Mouse (Mus musculus): ENCODE measurements at regions not wholly inside any gene's neighbourhood (a gene's known extent, or its start where the extent isn't known, plus 50 kb on each side); places are given as distances from the start of the nearest gene placed in this dataset.

- no peak for DNase-seq (ENCODE audit: low spot score in 2 of 2)
Observed at GRCm38 (mm10) chr3:131799774-131800173, 235.2 kb downstream of the Papss1 start.

GRCm38 (mm10) chr3:131801551-131801950 is 237.0 kb downstream of the Papss1 start:
- DNase-seq (ENCODE audit: low spot score in 2 of 2) = no peak

GRCm38 (mm10) chr3:131802841-131803240 is 238.3 kb downstream of the Papss1 start:
- no peak for DNase-seq (ENCODE audit: low spot score in 2 of 2)

GRCm38 (mm10) chr3:131808127-131808526 is 243.6 kb downstream of the Papss1 start:
- no peak for DNase-seq (ENCODE audit: low spot score in 2 of 2)

GRCm38 (mm10) chr3:131812968-131813367 is 248.4 kb downstream of the Papss1 start:
- no peak for DNase-seq (ENCODE audit: low spot score in 2 of 2)

- no peak for DNase-seq (ENCODE audit: low spot score in 2 of 2)
Observed at GRCm38 (mm10) chr3:131818806-131819205, 254.2 kb downstream of the Papss1 start.

GRCm38 (mm10) chr3:131857442-131857841 is 227.7 kb upstream of the Dkk2 start:
- no peak for DNase-seq (ENCODE audit: low spot score in 2 of 2)

- no peak for DNase-seq (ENCODE audit: low spot score in 2 of 2)
Observed at GRCm38 (mm10) chr3:131859083-131859482, 226.0 kb upstream of the Dkk2 start.

GRCm38 (mm10) chr3:131865106-131865505 is 220.0 kb upstream of the Dkk2 start:
- no peak for DNase-seq (ENCODE audit: low spot score in 2 of 2)

- no peak for DNase-seq (ENCODE audit: low spot score in 2 of 2)
Observed at GRCm38 (mm10) chr3:131867266-131867665, 217.8 kb upstream of the Dkk2 start.

- DNase-seq (ENCODE audit: low spot score in 2 of 2) = no peak
Observed at GRCm38 (mm10) chr3:131868219-131868964, 216.7 kb upstream of the Dkk2 start.

GRCm38 (mm10) chr3:131869306-131869705 is 215.8 kb upstream of the Dkk2 start:
- DNase-seq (ENCODE audit: low spot score in 2 of 2) = no peak

- no peak for DNase-seq (ENCODE audit: low spot score in 2 of 2)
Observed at GRCm38 (mm10) chr3:131882667-131883066, 202.4 kb upstream of the Dkk2 start.

GRCm38 (mm10) chr3:131886470-131886869 is 198.6 kb upstream of the Dkk2 start:
- DNase-seq (ENCODE audit: low spot score in 2 of 2) = peak in 1 of 2 experiments; percentile 9

GRCm38 (mm10) chr3:131886984-131887383 is 198.1 kb upstream of the Dkk2 start:
- DNase-seq (ENCODE audit: low spot score in 2 of 2) = no peak

GRCm38 (mm10) chr3:131887670-131888069 is 197.4 kb upstream of the Dkk2 start:
- DNase-seq (ENCODE audit: low spot score in 2 of 2) = no peak

- DNase-seq (ENCODE audit: low spot score in 2 of 2) = no peak
Observed at GRCm38 (mm10) chr3:131891941-131892340, 193.2 kb upstream of the Dkk2 start.

- DNase-seq (ENCODE audit: low spot score in 2 of 2) = no peak
Observed at GRCm38 (mm10) chr3:131893061-131893804, 191.9 kb upstream of the Dkk2 start.

GRCm38 (mm10) chr3:131895057-131895456 is 190.0 kb upstream of the Dkk2 start:
- DNase-seq (ENCODE audit: low spot score in 2 of 2) = no peak

- DNase-seq (ENCODE audit: low spot score in 2 of 2) = no peak
Observed at GRCm38 (mm10) chr3:131913534-131913933, 171.6 kb upstream of the Dkk2 start.

GRCm38 (mm10) chr3:131914372-131914771 is 170.7 kb upstream of the Dkk2 start:
- no peak for DNase-seq (ENCODE audit: low spot score in 2 of 2)

- no peak for DNase-seq (ENCODE audit: low spot score in 2 of 2)
Observed at GRCm38 (mm10) chr3:131914997-131915396, 170.1 kb upstream of the Dkk2 start.

Measured in thymus, postnatal 10 days (tissue).